Mouse (Mus musculus): ENCODE data around the gene Gm867.
A peak's percentile ranks its signal among the peaks of the same experiment; 100 is the strongest.

The Gm867 gene

DNA sequence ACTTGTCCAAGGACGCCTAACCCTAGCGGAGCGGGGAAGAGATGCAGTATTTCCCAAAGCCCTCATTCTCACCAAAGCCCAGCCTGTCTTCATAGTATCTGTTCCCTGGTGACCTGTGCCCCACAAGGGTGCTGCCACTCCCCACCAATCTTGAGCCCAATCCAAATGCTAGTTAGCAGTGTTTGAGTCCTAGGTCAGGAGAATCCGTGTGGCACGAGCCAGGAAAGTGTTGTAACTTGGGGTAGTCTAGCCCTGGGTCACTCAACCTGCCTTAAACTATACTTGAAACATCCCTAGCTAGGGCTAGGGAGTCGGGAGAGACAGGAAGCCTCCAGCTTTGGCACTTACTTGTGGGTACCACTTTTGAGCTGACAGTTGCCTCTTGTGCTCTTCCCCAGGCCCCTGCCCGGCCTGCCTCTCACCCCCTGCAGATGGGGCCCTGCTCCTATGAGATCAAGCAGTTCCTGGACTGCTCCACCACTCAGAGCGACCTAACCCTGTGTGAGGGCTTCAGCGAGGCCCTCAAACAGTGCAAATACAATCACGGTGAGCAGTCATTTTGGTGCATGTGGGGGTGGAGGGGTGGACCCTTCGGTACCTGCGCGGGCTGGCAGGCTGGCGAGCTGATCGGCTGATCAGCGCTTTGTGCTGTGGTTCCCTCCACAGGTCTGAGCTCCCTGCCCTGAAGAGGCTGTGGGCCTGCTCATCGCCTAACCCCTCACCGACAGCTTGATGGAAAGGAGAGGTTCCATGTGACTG lies 3.4 kb downstream of the Gm867 start:
- no peak for ATAC-seq (ENCODE audit: low TSS enrichment)

- peak; percentile 78 for ATAC-seq (ENCODE audit: low TSS enrichment)
Measured at GRCm38 (mm10) chr10:75935680-75936541, 4.6 kb downstream of the Gm867 start, which contains the start of gene Mmp11. Gene Mmp11 (minus strand): TSS chr10:75936496.

- ATAC-seq (ENCODE audit: low TSS enrichment), result no peak
Measured at GRCm38 (mm10) chr10:75934991-75935390, 5.5 kb downstream of the Gm867 start.

DNA sequence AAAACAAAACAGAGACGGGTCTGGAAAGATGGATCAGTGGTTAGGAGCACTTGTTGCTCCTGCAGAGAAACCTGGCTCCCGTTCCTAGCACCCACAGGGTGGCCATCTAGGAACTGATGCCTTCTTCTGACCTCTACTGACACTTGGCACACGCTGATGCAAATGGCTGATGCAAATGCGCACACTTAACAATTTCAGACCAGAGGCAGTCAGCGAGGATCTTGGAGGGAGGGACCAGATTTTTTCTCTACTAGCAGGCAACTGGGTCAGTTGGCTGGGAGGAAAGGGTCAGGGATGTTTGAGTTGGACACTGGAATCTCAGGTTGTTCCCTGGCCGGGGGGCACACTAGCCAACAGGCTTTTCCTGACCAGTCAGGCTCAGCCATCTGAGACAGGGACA lies 7.6 kb downstream of the Gm867 start, which contains the start of gene Chchd10:
TSS of gene Chchd10 (plus strand) at position 240 of the 400 bp plus-strand sequence.
- no peak for ATAC-seq (ENCODE audit: low TSS enrichment)

- ATAC-seq (ENCODE audit: low TSS enrichment), result peak; percentile 17; the same call in 1 of the 2 replicates
Measured at GRCm38 (mm10) chr10:75932081-75932678, 8.3 kb downstream of the Gm867 start.

DNA sequence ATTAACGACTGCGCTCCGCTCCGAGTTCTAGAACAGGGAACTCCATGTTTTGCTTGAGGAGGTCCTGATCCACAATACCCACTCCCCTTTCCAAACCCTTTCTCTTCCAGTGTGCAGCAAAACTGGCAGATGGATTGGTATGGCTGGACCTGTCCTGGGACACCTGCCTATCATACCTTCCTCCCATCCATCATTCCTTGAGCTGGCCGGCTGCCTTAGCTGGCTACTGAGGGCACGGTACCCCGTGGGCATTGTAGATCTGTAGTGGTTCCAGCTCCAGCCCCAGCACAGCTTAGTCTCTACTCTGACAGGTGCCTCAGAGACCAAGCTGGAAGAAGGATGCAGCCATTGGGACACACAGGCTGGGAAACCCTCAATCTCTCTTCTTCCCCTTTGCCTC lies 9.2 kb downstream of the Gm867 start:
- ATAC-seq (ENCODE audit: low TSS enrichment), result no peak

DNA sequence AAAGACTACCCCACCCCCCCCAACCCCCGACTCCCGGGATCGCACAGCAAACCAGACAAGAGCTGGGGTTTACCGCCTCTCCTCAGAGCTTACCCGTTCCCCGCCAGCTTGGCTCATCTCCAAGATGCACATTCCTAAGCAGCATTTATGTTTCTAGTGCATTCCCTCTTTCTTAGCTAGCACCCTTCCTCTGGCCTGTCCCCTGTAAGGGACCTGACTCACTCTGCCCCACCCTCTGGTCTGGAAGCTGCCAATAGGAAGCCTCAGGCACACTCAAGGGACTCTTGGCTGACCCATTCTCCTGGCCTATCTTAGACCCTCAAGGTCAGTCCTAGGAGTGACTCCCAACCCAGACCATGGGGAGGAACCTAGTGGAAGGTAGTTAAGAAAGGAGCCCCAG lies 10.2 kb downstream of the Gm867 start:
- ATAC-seq (ENCODE audit: low TSS enrichment), result no peak

- ATAC-seq (ENCODE audit: low TSS enrichment), result no peak
Measured at GRCm38 (mm10) chr10:75926396-75926795, 14.1 kb downstream of the Gm867 start.

DNA sequence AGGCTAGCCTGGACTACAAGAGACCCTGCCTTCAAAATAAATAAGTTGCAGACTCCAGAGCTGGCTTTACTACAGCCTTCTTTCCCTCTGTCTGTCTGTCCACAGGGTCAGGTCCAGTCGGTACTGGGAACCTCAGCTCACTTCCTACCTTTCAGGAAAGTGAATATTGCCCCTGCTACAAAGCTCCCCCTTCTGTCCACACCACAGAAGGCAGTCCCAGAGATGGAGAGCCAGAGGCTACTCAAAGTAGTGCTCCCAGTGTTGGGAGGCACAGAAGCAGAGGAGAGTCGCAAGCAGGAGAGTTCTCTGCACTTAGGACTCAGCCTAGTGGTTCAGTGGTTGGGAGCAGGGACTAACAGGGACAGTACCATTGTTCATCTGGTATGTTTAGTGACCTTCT lies 16.1 kb downstream of the Gm867 start:
- ATAC-seq (ENCODE audit: low TSS enrichment), result no peak

- ATAC-seq (ENCODE audit: low TSS enrichment), result peak; percentile 51
Measured at GRCm38 (mm10) chr10:75921726-75922560, 18.5 kb downstream of the Gm867 start.

DNA sequence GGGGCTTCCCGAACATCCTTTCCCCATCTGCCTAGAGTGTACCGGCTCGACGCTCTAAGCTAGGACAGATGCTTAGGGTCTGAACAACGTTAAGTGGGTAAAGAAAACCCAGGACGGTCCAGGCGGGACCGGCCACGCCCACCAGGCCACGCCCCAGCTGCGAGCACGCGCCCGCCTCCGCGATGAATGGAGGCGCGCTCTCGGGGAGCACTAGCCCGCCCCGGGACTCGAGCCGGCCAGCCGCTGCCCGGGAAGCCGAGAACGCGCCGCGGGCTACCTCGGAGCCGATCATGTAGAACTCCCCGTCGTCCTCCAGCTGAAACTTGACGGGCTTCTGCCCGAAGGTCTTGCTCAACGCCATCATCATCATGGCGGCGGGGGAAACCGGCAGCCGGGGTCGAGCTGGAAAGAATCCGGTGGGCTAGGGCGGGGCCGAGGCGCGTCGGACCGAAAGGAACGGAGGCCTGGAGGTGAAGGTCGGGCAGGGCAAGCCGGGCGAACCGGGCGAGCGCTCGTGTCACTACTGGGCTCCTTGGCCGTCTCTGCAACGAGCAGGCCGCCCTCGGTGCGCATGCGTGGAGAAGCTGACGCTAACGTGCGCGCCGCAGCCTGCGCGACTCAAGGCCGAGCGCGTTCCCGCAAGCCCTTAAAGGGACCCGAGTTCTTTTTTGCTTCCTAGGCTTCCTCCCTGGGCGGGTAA lies 19.3 kb downstream of the Gm867 start, which contains the start of gene Smarcb1:
TSS of gene Smarcb1 (minus strand) at position 592 of the 700 bp plus-strand sequence.
- ATAC-seq (ENCODE audit: low TSS enrichment), result peak; percentile 88

DNA sequence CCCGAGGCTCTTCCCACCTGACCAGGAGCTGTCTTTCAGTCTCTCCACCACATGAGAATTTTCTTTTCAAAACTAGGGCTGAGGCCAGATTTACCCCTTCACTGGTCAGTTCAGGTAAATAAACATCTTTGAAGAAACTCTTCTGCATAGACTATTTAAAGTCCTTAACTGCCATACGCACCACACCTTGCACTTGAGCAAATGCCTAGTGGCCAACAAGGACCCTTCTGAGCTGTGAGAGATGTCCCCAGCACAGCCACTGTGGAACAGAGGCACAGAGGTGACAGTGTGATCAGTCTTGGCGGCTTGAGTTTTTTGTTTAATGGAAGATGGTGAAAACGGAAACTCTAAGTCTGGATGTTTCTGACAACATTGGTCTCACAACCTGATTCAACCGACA lies 21.4 kb downstream of the Gm867 start:
- ATAC-seq (ENCODE audit: low TSS enrichment), result no peak

DNA sequence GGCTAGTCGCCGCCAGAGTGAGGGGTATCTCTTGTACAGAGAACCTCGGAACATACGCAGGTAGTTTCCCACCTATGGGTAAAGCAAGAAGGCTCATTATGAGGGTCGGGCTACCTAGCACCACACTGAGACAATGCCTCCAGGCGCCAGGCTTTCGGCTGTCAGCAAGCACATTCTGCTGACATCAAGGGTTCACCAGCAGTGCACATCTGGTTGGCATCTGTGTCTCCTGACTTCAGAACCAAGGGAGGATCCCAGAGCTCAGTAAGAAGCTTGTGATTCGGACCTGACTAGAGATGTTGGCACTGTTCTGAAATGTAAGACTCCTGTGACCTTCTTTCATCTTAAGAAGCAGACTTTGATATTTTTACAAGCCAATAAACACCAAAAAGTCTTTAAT lies 23.6 kb downstream of the Gm867 start:
- no peak for ATAC-seq (ENCODE audit: low TSS enrichment)

- no peak for ATAC-seq (ENCODE audit: low TSS enrichment)
Measured at GRCm38 (mm10) chr10:75915557-75915956, 24.9 kb downstream of the Gm867 start.

DNA sequence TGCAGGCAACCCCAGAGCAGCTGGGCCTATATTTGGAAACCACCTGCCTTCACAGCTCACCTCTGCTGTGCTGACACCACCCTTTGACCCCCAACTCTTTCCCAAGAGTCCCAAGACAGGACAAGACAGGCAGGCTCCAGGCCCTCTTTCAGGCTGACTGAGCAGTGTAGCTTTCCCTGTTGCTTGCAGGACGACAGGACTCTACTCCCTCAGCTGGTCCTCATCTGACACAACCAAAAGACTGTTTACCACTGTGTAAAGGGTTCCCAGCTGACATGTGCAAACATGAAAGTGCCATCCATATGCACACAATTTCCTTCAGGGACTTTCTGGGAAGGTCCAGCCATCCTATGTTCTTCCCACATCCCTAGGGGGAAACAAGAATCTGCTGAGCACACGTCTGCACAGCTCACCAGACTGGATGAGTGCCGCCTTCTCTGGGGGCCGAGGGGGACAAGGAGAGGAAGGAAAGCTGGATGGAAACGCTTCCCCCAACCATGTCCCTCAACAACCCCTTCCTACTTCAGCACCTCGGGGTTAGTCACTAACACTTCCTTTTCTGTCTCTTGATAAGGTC lies 27.4 kb downstream of the Gm867 start:
- no peak for ATAC-seq (ENCODE audit: low TSS enrichment)

DNA sequence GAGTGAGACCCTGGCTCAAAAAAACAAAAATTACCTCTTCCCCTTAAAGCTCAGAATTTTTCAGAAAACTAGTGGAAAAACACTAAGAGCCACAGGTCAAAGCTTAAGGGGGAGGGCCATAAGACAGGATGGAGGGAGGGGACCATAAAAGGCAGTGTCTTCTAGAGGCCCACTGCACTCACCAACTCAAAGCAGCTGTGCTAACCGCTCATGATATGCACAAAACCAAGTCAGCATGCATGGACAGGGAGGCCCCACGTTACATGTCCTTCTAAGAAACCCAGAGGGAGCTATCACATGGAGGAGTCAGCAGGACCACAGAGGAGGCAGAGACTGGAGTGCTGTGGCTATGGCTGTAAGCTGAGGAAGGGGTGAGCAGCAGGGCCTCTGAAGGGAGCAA lies 29.8 kb downstream of the Gm867 start:
- ATAC-seq (ENCODE audit: low TSS enrichment), result no peak

GRCm38 (mm10) chr10:75906882-75907281 lies 33.6 kb downstream of the Gm867 start:
- ATAC-seq (ENCODE audit: low TSS enrichment), result no peak

GRCm38 (mm10) chr10:75904391-75904790 lies 36.1 kb downstream of the Gm867 start:
- no peak for ATAC-seq (ENCODE audit: low TSS enrichment)

DNA sequence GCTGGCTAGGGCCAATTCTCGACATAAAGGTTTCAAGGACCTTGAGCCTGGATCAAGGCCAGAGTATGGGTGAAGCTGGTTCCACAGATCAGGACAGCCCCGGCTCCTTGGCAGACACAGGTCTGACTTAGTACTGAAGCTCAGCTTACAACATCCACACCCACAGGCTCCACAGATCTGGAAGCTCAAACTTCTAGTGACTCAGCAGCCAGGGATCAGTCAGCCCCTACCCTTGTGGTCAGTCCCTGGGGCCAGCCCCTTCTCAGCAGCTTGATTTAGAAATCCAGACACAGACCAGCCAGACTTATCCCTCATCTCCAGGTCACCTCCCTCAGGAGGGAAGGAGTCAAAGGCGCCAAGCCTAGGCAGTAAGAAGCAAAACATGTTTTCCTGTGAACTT lies 41.6 kb downstream of the Gm867 start:
- ATAC-seq (ENCODE audit: low TSS enrichment), result no peak

DNA sequence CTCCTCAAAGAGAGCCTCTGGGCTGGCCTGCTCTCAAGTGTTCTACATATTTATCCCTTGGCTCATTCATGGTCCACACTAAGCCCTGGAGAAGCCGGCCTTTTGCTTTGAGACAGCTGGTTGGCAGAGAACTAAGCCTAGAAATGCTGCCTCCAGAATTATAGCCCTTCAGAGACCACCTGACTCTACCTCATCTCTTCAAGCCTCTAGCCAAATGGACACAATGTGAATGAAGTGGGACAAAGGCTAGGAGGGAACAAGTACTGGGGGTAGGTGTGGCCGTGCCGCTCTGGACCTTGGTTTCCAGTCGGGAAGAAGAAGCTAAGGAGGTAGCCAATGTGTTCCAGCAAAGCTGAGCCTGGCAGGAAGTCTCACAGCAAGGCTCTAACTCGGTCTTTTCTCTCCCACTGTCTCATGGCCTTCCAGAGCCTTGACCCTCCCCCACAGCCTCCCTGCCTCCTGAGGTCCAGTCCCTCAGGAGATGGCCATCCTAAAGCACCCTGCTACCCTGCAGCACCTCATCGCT lies 42.4 kb downstream of the Gm867 start:
- no peak for ATAC-seq (ENCODE audit: low TSS enrichment)
